Mouse (Mus musculus) C2C12 (cell line): ENCODE results near the gene Ccdc141. TPM values are rescaled to one million over a fixed set of nuclear protein-coding genes. Genes with fewer than 3 reads are reported as not detected.

Experiments
- H3K27me3 ChIP-seq: one replicate; pipeline ENCODE4 v1.6.1; 2011; ENCODE audit not compliant: control insufficient read depth, insufficient read depth, insufficient read length
- H3K36me3 ChIP-seq: one replicate; pipeline ENCODE4 v1.6.1; 2011; ENCODE audit not compliant: control insufficient read depth, insufficient read depth
- H3K4me3 ChIP-seq: one replicate; pipeline ENCODE4 v1.5.1; 2011; ENCODE audit warnings: mild to moderate bottlenecking, control low read depth; ENCODE audit not compliant: poor library complexity, insufficient read depth, severe bottlenecking
- H3K79me2 ChIP-seq: one replicate; pipeline ENCODE4 v1.6.1; 2011; ENCODE audit not compliant: control insufficient read depth, insufficient read depth
- H3K79me3 ChIP-seq: one replicate; pipeline ENCODE4 v1.6.1; 2011; ENCODE audit warnings: low read depth, control low read depth
- H3ac ChIP-seq: one replicate; pipeline ENCODE3; 2011; ENCODE audit warnings: low read depth; ENCODE audit not compliant: control insufficient read depth, insufficient read length
- CEBPB ChIP-seq: IDR thresholded peaks from one replicate; pipeline ENCODE4 v1.6.1; 2011; ENCODE audit warnings: low read depth, mild to moderate bottlenecking, control low read depth, moderate library complexity
- CTCF ChIP-seq: IDR thresholded peaks from one replicate; pipeline ENCODE4 v1.5.1; 2011; ENCODE audit not compliant: control insufficient read depth, insufficient read depth, insufficient read length
- FOSL1 ChIP-seq: IDR thresholded peaks from one replicate; pipeline ENCODE4 v1.8.0; 2011; ENCODE audit warnings: mild to moderate bottlenecking, low read length; ENCODE audit not compliant: poor library complexity, insufficient read depth, severe bottlenecking
- MAX ChIP-seq: IDR thresholded peaks from one replicate; pipeline ENCODE4 v1.6.1; 2011; ENCODE audit warnings: mild to moderate bottlenecking, control low read depth
- MYOD1 ChIP-seq: IDR thresholded peaks from one replicate; pipeline ENCODE4 v1.6.1; 2011; ENCODE audit warnings: low read depth; ENCODE audit not compliant: control insufficient read depth, insufficient read length
- MYOG ChIP-seq: IDR thresholded peaks from one replicate; pipeline ENCODE4 v1.6.1; 2011; ENCODE audit not compliant: control insufficient read depth, insufficient read length; ENCODE audit errors: extremely low read depth
- USF1 ChIP-seq: IDR thresholded peaks from one replicate; pipeline ENCODE4 v1.6.1; 2011; ENCODE audit warnings: low read depth, mild to moderate bottlenecking, control low read depth, moderate library complexity
- polyA plus RNA-seq: library from polyadenylated mRNA; unstranded; fragments of >200 nt; fragmentation: generic; extraction: Trizol; gene quantifications from one replicate; pipeline ENCODE4 v1.2.1, GENCODE M21; 2012; ENCODE audit warnings: missing spikeins

The Ccdc141 gene
- polyA plus RNA-seq, 1 experiment, result 0.77 TPM

- Histone ChIP-seq H3K36me3 (no peaks in the 10 kb centered on the region), H3K79me3 (no peaks in the 10 kb centered on the region), H3K27me3 (no peaks in the 10 kb centered on the region), H3K79me2 (no peaks in the 10 kb centered on the region), H3ac (no peak overlapping the region), H3K4me3 (no peak overlapping the region)
- TF ChIP-seq MYOG (no peak), CEBPB (no peak), MAX (no peak), CTCF (no peak), USF1 (no peak), FOSL1 (no peak), MYOD1 (no peak)
These were observed 24.1 kb downstream of the Ccdc141 start for GRCm38 (mm10) chr2:77146291-77146690.

GRCm38 (mm10) chr2:77143536-77143935 lies 26.9 kb downstream of the Ccdc141 start:
- TF ChIP-seq MYOG (no peak), MYOD1 (no peak), USF1 (no peak), CTCF (no peak), CEBPB (no peak), MAX (no peak), FOSL1 (no peak)
- Histone ChIP-seq H3K36me3 (no peaks in the 10 kb centered on the region), H3K79me3 (no peaks in the 10 kb centered on the region), H3K4me3 (no peak overlapping the region), H3K27me3 (no peaks in the 10 kb centered on the region), H3ac (no peak overlapping the region), H3K79me2 (no peaks in the 10 kb centered on the region)

- no peaks in the 10 kb centered on the region for H3K79me3 ChIP-seq
- TF ChIP-seq USF1, result no peak
- TF ChIP-seq FOSL1, result no peak
- no peak for TF ChIP-seq MYOG
- TF ChIP-seq MAX, result no peak
- no peak for TF ChIP-seq MYOD1
- no peak for TF ChIP-seq CEBPB
- H3K79me2 ChIP-seq, result no peaks in the 10 kb centered on the region
- no peak overlapping the region for H3K4me3 ChIP-seq
- no peaks in the 10 kb centered on the region for H3K36me3 ChIP-seq
- H3ac ChIP-seq, result no peak overlapping the region
- no peaks in the 10 kb centered on the region for H3K27me3 ChIP-seq
These were observed 31.6 kb downstream of the Ccdc141 start for GRCm38 (mm10) chr2:77138879-77139278.

GRCm38 (mm10) chr2:77134906-77135305 lies 35.5 kb downstream of the Ccdc141 start:
- no peaks in the 10 kb centered on the region for H3K79me3 ChIP-seq
- no peaks in the 10 kb centered on the region for H3K36me3 ChIP-seq
- no peaks in the 10 kb centered on the region for H3K27me3 ChIP-seq
- no peak for TF ChIP-seq MYOG
- no peak for TF ChIP-seq CEBPB
- TF ChIP-seq CTCF, result no peak
- no peaks in the 10 kb centered on the region for H3K79me2 ChIP-seq
- no peak overlapping the region for H3K4me3 ChIP-seq
- no peak overlapping the region for H3ac ChIP-seq

- H3ac ChIP-seq, result no peak overlapping the region
- no peak for TF ChIP-seq CEBPB
- TF ChIP-seq MYOG, result no peak
- no peak for TF ChIP-seq MAX
- TF ChIP-seq MYOD1, result no peak
- no peak for TF ChIP-seq CTCF
- TF ChIP-seq USF1, result no peak
- TF ChIP-seq FOSL1, result no peak
- H3K4me3 ChIP-seq, result no peak overlapping the region
- H3K79me2 ChIP-seq, result no peaks in the 10 kb centered on the region
- no peaks in the 10 kb centered on the region for H3K27me3 ChIP-seq
- H3K79me3 ChIP-seq, result no peaks in the 10 kb centered on the region
- no peaks in the 10 kb centered on the region for H3K36me3 ChIP-seq
These were observed 37.0 kb downstream of the Ccdc141 start for GRCm38 (mm10) chr2:77133407-77133806.

GRCm38 (mm10) chr2:77126939-77127338 lies 43.5 kb downstream of the Ccdc141 start:
- H3ac ChIP-seq, result no peak overlapping the region
- no peaks in the 10 kb centered on the region for H3K79me2 ChIP-seq

More at GRCm38 (mm10) chr2:77126939-77127338, 43.5 kb downstream of the Ccdc141 start:
- Histone ChIP-seq H3K79me3 (no peaks in the 10 kb centered on the region), H3K27me3 (no peaks in the 10 kb centered on the region), H3K4me3 (no peak overlapping the region), H3K36me3 (no peaks in the 10 kb centered on the region)
- peak; percentile 75 for TF ChIP-seq MYOD1
- no peak for TF ChIP-seq FOSL1
